13 mouse cellular contexts compared by ENCODE assay signal in genomic region chr1:69681003-69681402, GRCm38 (mm10).
"Had no signal": no experiment of that assay in that cellular context is flagged by ENCODE, and none has a peak within 500 bp of the region (broad histone marks: within the 10 kb centered on the region; RNA-seq: fewer than 3 reads in every experiment).

No protein-coding gene starts in this region.

- H3K4me3 ChIP-seq: kidney, embryonic 15.5 days; limb, embryonic 10.5 days; liver, embryonic 12.5 days; lung, embryonic 15.5 days; midbrain, embryonic 12.5 days; neural tube, embryonic 12.5 days; stomach, embryonic 15.5 days had no signal

- ATAC-seq: liver, embryonic 12.5 days; midbrain, embryonic 16.5 days had no signal

- H3K27me3 ChIP-seq: kidney, embryonic 15.5 days; liver, embryonic 12.5 days; lung, embryonic 15.5 days; midbrain, embryonic 12.5 days; neural tube, embryonic 12.5 days; stomach, embryonic 15.5 days had no signal

- H3K27ac ChIP-seq: kidney, embryonic 15.5 days; limb, embryonic 10.5 days; liver, embryonic 12.5 days; lung, embryonic 15.5 days; macrophage; midbrain, embryonic 12.5 days; neural tube, embryonic 12.5 days; stomach, embryonic 15.5 days had no signal

- H3K36me3 ChIP-seq: kidney, embryonic 15.5 days; limb, embryonic 10.5 days; liver, embryonic 12.5 days; lung, embryonic 15.5 days; midbrain, embryonic 12.5 days; neural tube, embryonic 12.5 days; stomach, embryonic 15.5 days had no signal

- H3K4me1 ChIP-seq: kidney, embryonic 15.5 days; limb, embryonic 10.5 days; lung, embryonic 15.5 days; stomach, embryonic 15.5 days had no signal

- H3K9ac ChIP-seq: kidney, embryonic 15.5 days; liver, embryonic 12.5 days; lung, embryonic 15.5 days; midbrain, embryonic 12.5 days; neural tube, embryonic 12.5 days; stomach, embryonic 15.5 days had no signal

- DNase-seq: kidney, postnatal 14 days; lung, postnatal 14 days; retina, postnatal 1 day; thymus, postnatal 4 days had no signal
